Mouse (Mus musculus): Measurements from ENCODE around the gene Mettl2. TPM values are rescaled to one million over a fixed set of nuclear protein-coding genes. Genes with fewer than 3 reads are reported as not detected.

Mettl2 gene
- polyA plus RNA-seq, 1 experiment from 2014 or later, result 22.3 TPM

GRCm38 (mm10) chr11:105158047-105158446 lies 31.8 kb downstream of the Mettl2 start:
- no peak overlapping the region for H3K4me2 ChIP-seq (ENCODE audit: low read length)
- no peaks in the 10 kb centered on the region for H3K27me3 ChIP-seq (ENCODE audit: insufficient read depth, low read length)
- no peak overlapping the region for H3K27ac ChIP-seq
- no peak for TF ChIP-seq CTCF (IDR thresholded peaks at IDR 0.05; ENCODE audit: low read depth)
- H3K9me3 ChIP-seq (replicated peaks; ENCODE audit: low read length), result peaks cover 7% of the 10 kb centered on the region; the same call in 1 of the 2 replicates
- H3K9ac ChIP-seq (ENCODE audit: low read depth, low read length), result no peak overlapping the region
- no peak for DNase-seq (ENCODE audit: low spot score)
- ATAC-seq (replicated peaks; ENCODE audit: low FRiP score, low read depth), result no peak
- H3K4me3 ChIP-seq (replicated peaks; ENCODE audit: low read depth, low read length), result no peak overlapping the region
- H3K4me1 ChIP-seq (replicated peaks; ENCODE audit: insufficient read depth, low read length), result peaks cover 5% of the 10 kb centered on the region; the same call in 1 of the 2 replicates
- no peaks in the 10 kb centered on the region for H3K36me3 ChIP-seq (ENCODE audit: insufficient read depth, low read length)

DNA sequence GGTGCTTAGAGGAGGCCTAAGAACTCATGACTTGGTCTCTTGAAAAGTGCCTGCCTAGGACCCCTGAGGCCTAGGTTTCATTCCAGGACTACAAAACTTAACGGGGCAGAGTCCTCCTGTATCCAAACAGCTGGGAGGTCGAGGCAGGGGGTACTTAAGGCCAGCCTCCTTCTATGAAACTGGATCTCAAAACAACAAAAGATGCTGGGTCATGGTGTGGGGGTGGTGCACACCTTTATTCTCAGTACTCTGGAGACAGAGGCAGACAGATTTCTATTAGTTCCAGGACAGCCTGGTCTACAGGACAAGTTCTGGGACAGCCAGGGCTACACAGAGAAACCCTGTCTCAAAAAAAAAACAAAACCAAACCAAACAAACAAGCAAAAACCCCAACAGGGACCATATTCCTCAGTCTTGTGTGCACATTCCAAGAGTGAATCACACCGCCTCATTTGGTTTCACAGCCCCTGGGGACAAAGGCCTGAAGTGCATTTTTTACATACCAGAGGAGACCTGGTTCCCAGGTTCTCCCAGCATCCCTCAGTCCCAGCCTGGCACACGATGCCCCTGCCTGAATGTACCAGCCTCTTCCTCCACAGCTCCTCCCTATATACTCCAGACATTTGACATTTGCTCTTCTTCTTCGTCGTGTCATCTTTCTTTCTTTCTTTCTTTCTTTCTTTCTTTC lies 33.6 kb downstream of the Mettl2 start:
- no peak for TF ChIP-seq CTCF (IDR thresholded peaks at IDR 0.05; ENCODE audit: low read depth)
- H3K36me3 ChIP-seq (ENCODE audit: insufficient read depth, low read length), result no peaks in the 10 kb centered on the region
- no peak overlapping the region for H3K27ac ChIP-seq
- no peaks in the 10 kb centered on the region for H3K4me1 ChIP-seq (replicated peaks; ENCODE audit: insufficient read depth, low read length)
- 48% methylated on average over 6 of the region's 6 CpGs for WGBS
- no peak overlapping the region for H3K4me2 ChIP-seq (ENCODE audit: low read length)
- H3K27me3 ChIP-seq (ENCODE audit: insufficient read depth, low read length), result no peaks in the 10 kb centered on the region
- DNase-seq (ENCODE audit: low spot score) (no peak), ATAC-seq (replicated peaks; ENCODE audit: low FRiP score, low read depth) (no peak)
- H3K4me3 ChIP-seq (replicated peaks; ENCODE audit: low read depth, low read length), result no peak overlapping the region
- H3K9ac ChIP-seq (ENCODE audit: low read depth, low read length), result no peak overlapping the region
- peaks cover 10% of the 10 kb centered on the region; the same call in 1 of the 2 replicates for H3K9me3 ChIP-seq (replicated peaks; ENCODE audit: low read length)

DNA sequence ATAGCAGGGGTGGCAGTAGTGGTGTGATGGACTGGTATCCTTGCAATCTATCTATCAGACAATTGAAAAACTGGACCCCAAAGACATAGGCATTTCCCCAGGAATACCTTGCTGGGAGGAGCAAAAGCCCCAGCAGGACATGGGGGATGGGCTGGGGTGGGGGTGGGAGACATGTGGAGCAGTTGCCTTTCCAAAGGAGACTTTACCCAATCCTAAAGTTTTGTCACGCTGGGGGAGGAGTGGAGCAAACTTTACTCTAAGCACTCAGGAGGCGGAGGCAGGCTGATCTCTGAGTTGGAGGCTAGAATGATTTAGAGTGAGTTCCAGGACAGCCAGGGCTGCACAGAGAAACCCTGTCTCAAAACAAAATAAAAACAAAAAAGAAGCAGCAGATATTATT lies 35.2 kb downstream of the Mettl2 start:
- WGBS, result 92% methylated on average over 2 of the region's 2 CpGs

DNA sequence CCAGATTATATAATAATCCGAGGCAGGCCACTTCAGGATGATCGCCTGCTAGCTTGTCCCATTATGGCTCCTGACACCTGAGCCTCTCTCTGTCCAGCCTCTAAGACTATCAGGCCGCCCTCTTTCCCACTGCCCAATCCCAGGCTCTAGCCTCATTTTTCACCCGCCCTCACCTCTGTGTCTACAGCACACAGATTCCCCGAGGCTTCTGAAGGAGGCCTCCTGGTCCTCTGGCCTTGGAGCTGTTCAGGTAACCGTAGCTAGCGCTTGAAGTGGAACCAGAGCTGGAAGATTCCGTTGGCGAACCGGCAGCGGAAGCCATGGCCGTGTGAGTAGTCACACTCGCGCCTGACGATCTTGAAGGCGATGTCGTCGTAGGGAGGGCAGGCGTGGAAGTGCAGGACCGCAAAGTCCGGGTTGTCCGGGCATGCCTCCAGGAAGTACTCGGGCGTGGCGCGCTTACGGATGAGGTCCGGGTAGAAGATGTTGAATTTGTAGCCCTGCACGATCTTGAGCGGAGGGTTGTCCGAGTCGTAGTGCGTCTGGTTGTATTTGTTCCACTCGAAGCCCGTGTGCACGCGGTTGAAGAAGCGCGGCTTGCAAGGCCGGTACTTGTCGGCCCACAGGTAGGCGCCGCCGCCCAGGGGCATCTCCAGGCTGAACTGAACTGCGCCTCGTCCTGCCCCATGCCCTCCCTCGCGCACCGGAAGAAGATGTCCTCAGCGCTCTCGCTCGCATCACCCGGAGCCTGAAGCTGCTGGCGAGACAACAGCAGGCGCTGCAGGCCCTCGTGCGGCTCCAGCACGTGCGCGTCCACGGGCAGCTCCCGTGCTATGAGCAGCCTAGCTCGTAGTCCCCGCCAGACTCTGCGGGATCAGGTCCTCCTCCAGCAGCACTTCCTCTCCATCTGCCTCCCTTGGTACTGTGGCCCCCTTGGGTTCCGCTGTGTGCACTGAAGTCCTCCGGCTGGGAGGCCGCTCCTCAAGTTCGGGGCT lies 38.6 kb downstream of the Mettl2 start:
- WGBS, result 87% methylated on average over 69 of the region's 69 CpGs
- H3K4me3 ChIP-seq (replicated peaks; ENCODE audit: low read depth, low read length), result no peak overlapping the region
- no peak overlapping the region for H3K9ac ChIP-seq (ENCODE audit: low read depth, low read length)
- peaks cover 19% of the 10 kb centered on the region for H3K9me3 ChIP-seq (replicated peaks; ENCODE audit: low read length)
- H3K27ac ChIP-seq, result no peak overlapping the region
- ATAC-seq (replicated peaks; ENCODE audit: low FRiP score, low read depth) (no peak), DNase-seq (ENCODE audit: low spot score) (no peak)
- no peak for TF ChIP-seq CTCF (IDR thresholded peaks at IDR 0.05; ENCODE audit: low read depth)
- no peaks in the 10 kb centered on the region for H3K36me3 ChIP-seq (ENCODE audit: insufficient read depth, low read length)
- no peaks in the 10 kb centered on the region for H3K4me1 ChIP-seq (replicated peaks; ENCODE audit: insufficient read depth, low read length)
- no peak overlapping the region for H3K4me2 ChIP-seq (ENCODE audit: low read length)
- no peaks in the 10 kb centered on the region for H3K27me3 ChIP-seq (ENCODE audit: insufficient read depth, low read length)

More for the DNA sequence above, 35.2 kb downstream of the Mettl2 start:
- H3K9me3 ChIP-seq (replicated peaks; ENCODE audit: low read length), result peaks cover 19% of the 10 kb centered on the region
- DNase-seq (ENCODE audit: low spot score) (no peak), ATAC-seq (replicated peaks; ENCODE audit: low FRiP score, low read depth) (no peak)
- no peak overlapping the region for H3K27ac ChIP-seq
- no peak for TF ChIP-seq CTCF (IDR thresholded peaks at IDR 0.05; ENCODE audit: low read depth)
- H3K4me1 ChIP-seq (replicated peaks; ENCODE audit: insufficient read depth, low read length), result no peaks in the 10 kb centered on the region
- H3K4me2 ChIP-seq (ENCODE audit: low read length), result no peak overlapping the region
- no peaks in the 10 kb centered on the region for H3K27me3 ChIP-seq (ENCODE audit: insufficient read depth, low read length)
- no peak overlapping the region for H3K9ac ChIP-seq (ENCODE audit: low read depth, low read length)
- no peak overlapping the region for H3K4me3 ChIP-seq (replicated peaks; ENCODE audit: low read depth, low read length)
- no peaks in the 10 kb centered on the region for H3K36me3 ChIP-seq (ENCODE audit: insufficient read depth, low read length)

GRCm38 (mm10) chr11:105166780-105167179 lies 40.6 kb downstream of the Mettl2 start:
- 93% methylated on average over 10 of the region's 10 CpGs for WGBS
- H3K9ac ChIP-seq (ENCODE audit: low read depth, low read length), result no peak overlapping the region
- no peak for DNase-seq (ENCODE audit: low spot score)

DNA sequence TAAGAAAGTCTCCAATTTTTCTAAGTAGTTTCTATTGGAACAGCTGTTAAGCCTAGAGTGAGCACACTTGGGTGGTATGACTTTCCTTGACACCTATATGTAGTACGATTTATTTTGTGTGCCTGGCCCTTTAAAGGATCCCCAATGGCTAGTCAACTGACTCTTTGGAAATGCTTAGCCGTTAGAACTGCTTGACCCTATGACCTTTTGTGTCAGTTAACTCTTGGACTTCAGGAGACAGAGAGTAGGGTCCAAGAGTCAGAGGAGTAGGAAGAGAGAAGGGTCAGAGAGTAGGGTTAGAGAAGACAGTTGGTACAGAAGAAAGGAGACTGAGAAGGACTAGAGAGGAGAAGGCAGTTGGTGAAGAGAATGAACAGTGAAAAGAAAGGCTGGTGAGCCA lies 52.3 kb downstream of the Mettl2 start, which contains the start of gene Tlk2:
Tlk2 (plus strand) TSS at position 292 of the 400 bp plus-strand sequence.
- no peaks in the 10 kb centered on the region for H3K9me3 ChIP-seq (replicated peaks; ENCODE audit: low read length)
- H3K27me3 ChIP-seq (ENCODE audit: insufficient read depth, low read length), result no peaks in the 10 kb centered on the region
- no peak for TF ChIP-seq CTCF (IDR thresholded peaks at IDR 0.05; ENCODE audit: low read depth)
- H3K9ac ChIP-seq (ENCODE audit: low read depth, low read length), result no peak within 1 kb of the TSS
- ATAC-seq (replicated peaks; ENCODE audit: low FRiP score, low read depth) (no peak), DNase-seq (ENCODE audit: low spot score) (no peak)
- H3K4me1 ChIP-seq (replicated peaks; ENCODE audit: insufficient read depth, low read length), result peaks cover 9% of the 10 kb centered on the region
- peak within 1 kb of the TSS; percentile 96 for H3K4me3 ChIP-seq (replicated peaks; ENCODE audit: low read depth, low read length)
- H3K4me2 ChIP-seq (ENCODE audit: low read length), result peak within 1 kb of the TSS; percentile 90
- H3K27ac ChIP-seq, result peak within 1 kb of the TSS; percentile 98; the same call in 1 of the 2 replicates
- H3K36me3 ChIP-seq (ENCODE audit: insufficient read depth, low read length), result no peaks in the 10 kb centered on the region
- WGBS, result 35% methylated on average over 2 of the region's 2 CpGs

More at GRCm38 (mm10) chr11:105166780-105167179, 40.6 kb downstream of the Mettl2 start:
- Histone ChIP-seq H3K4me2 (ENCODE audit: low read length) (no peak overlapping the region), H3K27me3 (ENCODE audit: insufficient read depth, low read length) (no peaks in the 10 kb centered on the region), H3K4me3 (replicated peaks; ENCODE audit: low read depth, low read length) (no peak overlapping the region), H3K36me3 (ENCODE audit: insufficient read depth, low read length) (no peaks in the 10 kb centered on the region), H3K4me1 (replicated peaks; ENCODE audit: insufficient read depth, low read length) (no peaks in the 10 kb centered on the region), H3K27ac (no peak overlapping the region), H3K9me3 (replicated peaks; ENCODE audit: low read length) (peaks cover 19% of the 10 kb centered on the region)
- no peak for TF ChIP-seq CTCF (IDR thresholded peaks at IDR 0.05; ENCODE audit: low read depth)
- ATAC-seq (replicated peaks; ENCODE audit: low FRiP score, low read depth), result no peak
